Mouse (Mus musculus) lung, postnatal 0 days (tissue): Measurements from ENCODE around the gene Cfap99.

Source experiments
- CTCF ChIP-seq: IDR thresholded peaks from 2 replicates; pipeline ENCODE4 v1.5.1; 2016; ENCODE audit warnings: antibody characterized with exemption, mild to moderate bottlenecking
- EP300 ChIP-seq: IDR thresholded peaks from 2 replicates; pipeline ENCODE4 v1.6.1; 2016; ENCODE audit warnings: antibody characterized with exemption, mild to moderate bottlenecking, control low read depth

DNA sequence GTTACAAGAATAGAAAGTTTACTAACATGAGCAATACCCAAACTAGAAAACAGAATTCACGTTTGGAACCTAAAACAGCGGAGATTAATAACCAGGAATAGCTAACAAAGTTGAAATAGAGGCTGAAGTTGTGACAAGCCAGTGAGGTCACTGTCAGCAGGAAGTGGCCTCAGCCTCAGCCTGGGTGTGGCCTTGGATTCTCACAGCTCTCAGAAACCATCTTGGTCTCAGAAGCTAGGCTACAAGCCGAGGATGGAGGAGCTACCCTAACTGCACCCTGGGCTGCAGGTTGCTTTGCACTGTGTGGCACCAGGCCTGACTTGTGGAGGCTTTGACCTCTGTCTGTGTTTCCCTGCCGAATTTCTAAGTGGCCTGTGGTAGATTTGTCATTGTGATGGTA, 22.3 kb upstream of the Cfap99 start:
- TF ChIP-seq CTCF: no peak
- no peak for TF ChIP-seq EP300
